Mouse (Mus musculus): ENCODE results near the gene Pdzd2.

DNA sequence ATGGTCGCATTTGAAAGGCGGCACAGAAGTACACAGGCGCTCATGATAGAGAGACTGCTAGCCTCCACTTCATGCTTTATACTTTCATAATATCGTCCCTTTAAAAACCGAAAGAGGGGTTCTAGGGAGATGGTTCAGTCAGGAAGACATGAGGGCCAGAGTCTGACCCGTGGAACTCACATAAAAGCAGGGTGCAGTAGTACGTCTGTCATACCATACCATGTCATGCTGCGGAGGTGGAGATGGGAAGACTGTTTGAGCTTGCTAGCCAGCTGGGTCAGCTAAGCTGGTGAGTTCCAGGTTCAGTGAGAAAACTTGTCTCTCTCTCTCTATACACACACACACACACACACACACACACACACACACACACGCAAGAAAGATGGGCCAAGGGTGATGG, 76.4 kb downstream of the Pdzd2 start:
- TF ChIP-seq POLR2A (IDR thresholded peaks at IDR 0.05; ENCODE audit: low read depth, low read length) (no peak), CTCF (IDR thresholded peaks at IDR 0.05; ENCODE audit: borderline replicate concordance, insufficient read depth, low read length) (no peak)

Measured in embryonic fibroblast, embryonic 13.5 days (primary cell).